Mouse (Mus musculus) forelimb bud, embryonic 11.5 days (tissue): Measurements from ENCODE around the gene Atxn7l1.

Experiments used
- DNase-seq: peaks from one replicate; pipeline ENCODE4 v3.0.0-alpha.2; 2012; ENCODE audit warnings: low read depth, low spot score

Gene Atxn7l1

DNA sequence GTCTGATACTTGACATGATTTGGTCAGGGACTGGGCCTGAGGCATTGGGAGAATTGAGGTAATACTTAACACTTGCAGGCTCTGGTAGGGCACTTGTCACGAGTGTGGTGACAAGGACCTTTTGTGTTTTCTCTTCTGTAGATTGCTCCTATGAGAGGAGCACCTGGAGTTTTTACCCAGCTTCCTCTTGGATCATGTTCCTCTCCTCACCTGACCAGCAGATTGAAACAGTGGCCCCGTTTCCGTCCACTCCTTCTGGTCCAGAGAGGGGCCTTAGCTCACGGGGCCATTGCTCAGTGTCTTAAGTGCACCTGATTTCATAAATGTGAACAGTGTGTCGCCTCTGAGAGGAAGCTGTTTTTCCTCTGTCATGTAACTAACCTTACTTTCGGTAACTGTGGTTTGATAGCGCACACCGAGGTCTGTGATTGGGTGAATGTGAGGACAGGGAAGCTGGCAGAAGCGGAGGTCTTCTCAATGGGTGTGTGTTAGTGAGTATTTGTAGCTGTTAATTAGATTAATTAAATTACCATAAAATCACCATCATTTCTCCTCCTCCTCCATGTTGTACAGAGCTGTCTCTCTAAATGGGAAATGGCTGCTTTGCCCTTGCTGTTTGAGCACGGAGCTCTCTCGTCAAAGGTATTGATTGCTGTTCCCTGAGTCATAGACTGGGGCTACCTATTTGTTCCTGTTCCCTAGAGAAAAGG, 35.1 kb downstream of the Atxn7l1 start:
- no peak for DNase-seq

DNA sequence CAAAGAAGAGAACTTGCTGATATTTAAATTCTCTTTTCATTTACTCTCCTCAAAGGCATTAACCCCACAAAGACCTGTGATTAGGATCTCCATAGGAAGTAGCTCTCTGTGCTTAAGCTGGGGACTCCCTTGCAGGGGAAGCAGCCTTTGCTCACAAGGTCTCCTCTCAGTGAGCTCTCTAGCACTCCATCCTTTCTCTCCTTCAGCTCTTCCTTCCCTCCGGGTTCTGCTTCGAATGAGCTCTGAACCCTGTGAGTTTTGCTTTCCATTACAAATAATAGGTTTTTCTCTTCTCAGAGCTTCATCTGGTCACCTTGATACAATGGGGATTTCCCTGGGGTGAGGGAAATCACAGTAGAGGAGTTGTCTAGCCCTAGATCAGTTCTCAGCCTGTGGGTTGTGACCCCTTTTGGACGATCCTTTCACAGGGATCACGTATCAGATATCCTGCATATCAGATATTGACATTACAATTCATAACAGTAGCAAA, 35.7 kb downstream of the Atxn7l1 start:
- no peak for DNase-seq

DNA sequence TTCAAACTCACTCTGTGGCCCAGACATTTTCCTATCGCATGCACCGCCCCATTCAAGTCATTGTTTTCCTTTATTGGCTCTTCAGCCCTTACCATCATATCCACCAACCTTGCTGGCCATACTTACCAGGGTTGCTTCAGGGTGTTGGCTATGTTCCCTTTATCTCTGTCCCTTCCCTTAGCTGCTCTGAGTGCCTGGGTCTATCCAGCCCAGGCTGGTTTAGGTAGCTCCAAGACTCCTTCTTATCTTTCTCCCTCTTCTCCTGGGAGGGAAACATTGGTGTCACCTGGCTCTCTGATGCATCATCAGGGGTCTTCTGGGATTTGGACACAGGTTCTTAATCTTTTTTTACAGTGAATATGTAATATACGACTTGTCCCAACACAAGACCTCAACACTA, 36.6 kb downstream of the Atxn7l1 start:
- DNase-seq: no peak

DNA sequence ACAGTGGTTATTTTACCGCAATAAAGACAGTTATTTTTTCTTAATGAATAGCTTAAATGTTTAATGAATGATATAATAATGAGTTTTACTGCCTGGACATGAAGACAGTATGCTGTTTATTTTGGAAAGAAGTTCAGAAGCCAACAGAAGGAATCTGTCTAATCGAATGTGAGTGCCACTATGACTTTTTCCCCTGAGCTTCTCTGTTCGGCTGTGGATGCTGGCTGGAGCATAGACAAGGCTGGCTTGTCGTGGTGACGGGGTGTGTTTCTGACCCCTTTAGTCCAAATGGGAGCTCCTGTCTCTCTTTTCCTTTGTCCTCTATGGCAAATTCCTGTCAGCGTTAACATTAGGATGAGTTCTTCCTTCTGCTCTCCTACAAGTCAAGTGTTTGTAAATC, 37.6 kb downstream of the Atxn7l1 start:
- DNase-seq: no peak

DNA sequence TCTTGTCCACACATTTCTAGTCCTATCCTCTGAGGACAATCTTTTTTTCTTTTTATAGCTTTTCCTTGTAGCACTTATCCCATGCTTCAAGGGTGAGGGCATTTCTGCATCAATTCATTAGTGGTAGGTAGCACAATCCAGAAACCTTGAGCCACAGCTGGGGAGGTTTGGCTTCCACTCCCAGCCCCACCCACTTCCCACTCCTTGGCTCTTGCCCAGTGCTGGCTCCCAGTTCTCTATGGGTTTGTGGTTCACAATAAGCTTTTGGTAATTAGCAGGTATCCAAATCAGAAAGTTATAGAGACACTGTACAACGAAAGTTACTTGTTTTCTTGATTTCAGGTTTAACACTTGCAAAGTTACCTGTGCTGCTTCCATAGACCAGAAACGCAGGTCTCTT, 38.8 kb downstream of the Atxn7l1 start:
- no peak for DNase-seq

DNA sequence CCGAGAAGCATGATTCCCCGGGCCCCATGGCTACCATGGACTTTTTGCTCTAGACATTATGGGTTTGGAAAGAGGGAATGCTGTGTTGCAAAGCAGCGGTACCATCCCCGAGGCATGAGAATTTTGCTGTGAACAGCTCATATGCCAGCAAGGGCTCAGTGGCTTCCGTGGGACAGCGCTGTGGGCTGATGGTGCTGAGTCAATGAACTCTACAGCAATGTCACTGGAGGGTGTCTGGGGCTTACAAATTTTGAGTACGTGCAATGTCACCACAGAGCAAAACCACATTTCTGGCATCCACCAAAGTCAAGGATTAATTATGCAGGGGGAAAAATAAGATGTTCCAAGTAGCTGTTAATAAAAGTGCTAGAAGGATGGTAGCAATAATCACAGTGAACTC, 42.6 kb downstream of the Atxn7l1 start:
- DNase-seq: no peak

DNA sequence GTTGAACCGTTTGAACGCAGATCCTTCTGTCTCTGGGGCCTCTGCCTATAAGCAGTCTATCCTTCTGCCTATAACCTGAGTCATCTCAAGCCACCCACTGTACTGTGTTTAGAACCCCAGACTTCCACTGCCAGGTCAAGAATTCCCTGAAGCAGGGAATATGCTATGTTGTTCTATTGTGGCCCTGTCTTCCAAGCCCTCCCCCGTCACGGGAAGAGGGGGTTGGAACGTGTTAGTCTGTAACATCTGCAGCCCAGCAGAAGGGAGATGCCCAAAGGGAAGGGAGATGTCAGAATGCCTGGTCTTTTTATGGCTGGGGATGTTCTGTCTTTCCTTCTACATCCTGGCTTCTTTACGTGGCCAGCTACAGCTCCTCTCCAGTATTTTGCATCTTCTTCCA, 43.1 kb downstream of the Atxn7l1 start:
- DNase-seq: no peak

DNA sequence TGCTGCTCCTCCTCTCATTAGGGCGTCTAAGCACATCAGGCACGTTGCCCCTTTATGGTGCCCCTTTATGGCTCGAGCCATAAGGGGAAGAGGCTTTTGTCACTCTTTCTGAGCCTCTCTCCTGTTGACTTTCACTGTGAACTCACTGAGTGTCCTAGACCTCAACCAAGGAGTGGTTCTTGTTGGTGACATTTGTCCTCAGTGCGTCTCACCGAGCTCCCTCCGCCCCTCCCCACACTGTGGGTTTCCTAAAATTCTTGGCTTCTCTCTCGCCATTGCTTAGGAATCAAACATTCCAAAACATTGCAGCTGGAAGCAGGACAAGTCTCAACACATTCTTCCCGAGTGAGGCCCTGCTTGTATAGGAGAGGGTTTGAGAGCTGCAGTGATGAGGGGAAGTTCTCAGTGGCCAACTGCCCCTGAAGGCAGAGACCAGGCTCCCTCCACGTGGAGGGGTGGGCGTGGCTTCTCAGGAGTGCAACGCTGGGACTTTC, 46.0 kb downstream of the Atxn7l1 start:
- DNase-seq: peak; percentile 28

DNA sequence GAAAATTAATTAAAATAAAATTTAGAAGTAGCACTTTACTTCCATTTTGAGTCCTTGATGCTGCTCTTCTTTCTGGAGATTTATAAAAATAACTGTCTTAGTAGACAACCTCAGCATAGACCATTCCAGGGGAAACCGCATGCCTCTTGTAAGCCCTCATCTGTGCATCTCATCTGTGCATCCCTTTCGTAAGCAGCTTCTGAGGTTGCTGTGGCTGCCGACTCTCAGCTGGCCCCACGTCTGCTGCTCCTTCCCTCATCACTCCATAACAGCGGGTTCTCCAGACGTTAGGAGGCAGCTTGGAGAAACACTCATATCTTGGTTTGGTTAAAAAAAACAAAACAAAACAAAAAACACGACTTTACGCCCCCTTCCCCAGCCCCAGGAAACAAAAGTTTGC, 47.7 kb downstream of the Atxn7l1 start:
- DNase-seq: no peak

DNA sequence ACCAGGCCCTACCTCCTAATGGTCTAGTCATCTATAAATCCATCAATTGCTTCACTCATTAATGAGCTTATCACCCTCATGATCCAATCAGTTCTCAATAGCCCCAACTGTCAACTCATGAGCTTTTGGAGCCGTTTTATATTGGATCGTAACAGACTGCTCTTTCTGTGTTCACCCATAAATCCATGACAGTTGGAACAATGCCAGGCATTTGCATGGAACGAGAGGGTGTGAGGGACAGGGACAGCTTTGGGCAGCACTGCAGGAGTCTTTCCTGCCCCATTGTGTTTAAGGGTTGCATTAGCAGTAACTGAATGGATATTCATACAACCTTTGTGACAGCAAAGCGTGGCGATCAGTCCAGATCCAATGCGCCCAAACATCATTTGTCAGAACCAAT, 49.8 kb downstream of the Atxn7l1 start:
- DNase-seq: no peak

DNA sequence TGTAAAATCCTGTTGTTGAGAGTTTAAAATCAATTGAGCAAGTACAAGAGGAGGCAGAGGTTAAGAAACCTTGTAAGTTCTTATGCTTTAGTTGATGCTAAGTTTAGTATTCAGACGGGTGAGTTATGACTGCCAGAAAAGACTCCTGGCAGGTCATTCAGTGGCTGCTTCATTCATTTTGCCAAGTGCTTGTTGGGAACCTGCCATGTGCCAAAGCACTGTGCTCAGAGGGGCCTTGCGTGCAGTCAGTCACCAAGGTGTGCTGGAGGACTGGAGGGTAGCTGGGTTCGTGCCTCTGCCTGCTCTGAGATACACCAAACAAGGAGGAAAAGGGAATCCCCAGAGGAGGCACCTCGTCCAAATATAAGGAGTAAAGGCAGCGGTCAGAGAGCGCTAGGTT, 50.3 kb downstream of the Atxn7l1 start:
- DNase-seq: no peak

DNA sequence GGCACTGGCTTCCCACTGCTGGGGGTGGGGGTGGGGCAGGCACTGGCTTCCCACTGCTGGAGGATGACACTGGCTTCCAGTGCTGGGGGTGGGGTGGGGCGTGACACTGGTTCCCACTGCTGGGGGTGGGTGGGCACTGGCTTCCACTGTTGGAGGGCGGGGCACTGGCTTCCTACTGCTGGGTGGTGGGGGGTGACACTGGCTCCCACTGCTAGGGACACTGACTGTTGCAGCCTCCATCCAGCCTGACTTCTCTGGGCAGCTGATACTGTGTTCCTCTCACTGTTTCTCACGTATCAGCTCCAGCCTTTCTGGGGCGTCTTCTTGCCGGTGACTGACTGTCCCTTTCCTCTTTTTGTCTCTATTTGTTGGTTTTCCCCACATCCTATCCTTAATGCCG, 53.6 kb downstream of the Atxn7l1 start:
- DNase-seq: no peak

DNA sequence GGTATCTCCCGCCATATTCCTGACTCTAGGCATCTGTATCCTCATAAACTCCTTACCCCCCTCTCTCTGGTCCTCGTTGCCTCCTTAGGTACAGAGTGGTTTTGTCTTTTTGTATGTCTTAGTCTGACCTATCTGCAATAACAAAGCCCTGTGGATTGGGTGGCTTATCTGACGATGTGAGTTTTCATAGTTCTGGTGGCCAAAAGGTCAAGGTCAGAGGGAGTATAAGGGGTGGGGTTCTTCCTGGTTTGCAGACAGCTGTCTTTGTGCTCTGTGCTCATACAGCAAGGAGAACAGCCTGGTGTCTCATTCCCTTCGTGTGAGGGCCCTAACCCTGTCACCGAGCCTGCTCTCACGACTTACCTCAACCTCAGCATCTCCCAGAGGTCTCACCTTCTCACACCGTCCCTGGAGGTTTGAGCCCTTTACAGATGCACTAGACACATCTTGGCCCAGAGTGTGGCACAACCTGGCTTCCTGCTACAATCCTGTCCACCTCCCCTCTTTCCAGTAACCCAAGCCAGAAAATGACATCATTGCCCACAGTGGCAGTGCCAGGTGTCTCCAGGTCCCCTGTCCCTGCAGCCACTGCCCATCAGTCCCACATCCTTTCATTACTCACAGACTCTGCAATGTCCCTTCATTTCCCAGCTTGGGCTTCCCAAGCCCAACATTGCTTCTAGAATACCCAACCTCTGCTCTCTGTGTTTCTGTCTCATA, 54.2 kb downstream of the Atxn7l1 start:
- DNase-seq: no peak

DNA sequence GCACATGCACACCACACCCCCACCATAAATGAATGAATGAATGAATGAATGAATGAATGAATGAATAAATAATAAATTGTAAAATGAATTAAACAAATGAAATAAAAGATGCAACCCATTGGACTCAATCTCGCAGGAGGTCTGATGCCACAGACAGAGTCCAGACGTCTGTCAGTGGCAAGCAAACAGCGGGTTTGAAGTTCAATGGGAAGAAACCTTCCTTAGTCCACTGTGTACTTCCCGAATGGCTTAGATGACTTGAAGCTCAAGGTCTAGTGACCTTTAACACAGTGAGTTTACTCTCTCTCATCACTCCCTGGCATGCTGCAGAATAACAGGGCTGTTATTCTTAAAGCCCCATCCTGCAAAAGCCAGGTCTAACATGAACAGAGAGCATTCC, 57.8 kb downstream of the Atxn7l1 start:
- DNase-seq: no peak

DNA sequence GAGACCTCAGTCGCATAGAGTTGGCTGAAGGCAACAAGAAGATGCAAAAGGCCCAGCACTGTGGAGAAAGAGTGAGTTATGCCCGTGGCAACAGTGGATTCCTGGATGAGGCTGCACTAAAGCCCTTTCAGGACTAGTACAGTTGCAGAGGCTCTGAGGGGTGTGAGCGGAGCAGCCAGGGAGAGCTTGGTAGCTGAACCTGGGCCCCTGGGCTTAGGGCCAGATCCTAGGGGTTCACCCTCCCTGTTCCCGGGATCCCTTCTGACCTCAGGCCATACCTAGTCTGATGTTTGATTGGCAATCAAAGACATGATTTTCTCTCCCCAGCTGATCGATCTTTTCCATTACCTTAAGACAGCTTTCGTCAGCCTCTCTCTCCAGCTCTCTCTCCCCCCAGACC, 58.8 kb downstream of the Atxn7l1 start:
- no peak for DNase-seq

DNA sequence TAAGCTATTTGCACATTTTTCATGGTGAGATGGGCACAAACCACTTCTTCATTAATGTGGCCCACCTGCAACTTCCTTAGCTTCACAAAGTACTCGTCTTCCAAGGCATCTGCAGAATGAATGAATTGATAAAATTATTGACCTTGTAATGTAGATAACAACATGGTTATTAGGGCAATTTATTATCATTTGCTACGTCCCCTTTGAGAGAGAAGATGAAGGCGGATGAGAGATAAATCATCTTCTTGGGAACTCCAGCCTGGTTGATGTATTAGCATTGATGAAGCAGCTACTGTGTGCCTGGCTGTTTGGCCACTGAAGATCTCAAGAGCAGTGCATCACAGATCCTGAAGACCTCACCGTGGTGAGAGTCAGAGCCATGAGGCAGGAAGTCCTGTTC, 63.4 kb downstream of the Atxn7l1 start:
- DNase-seq: no peak

DNA sequence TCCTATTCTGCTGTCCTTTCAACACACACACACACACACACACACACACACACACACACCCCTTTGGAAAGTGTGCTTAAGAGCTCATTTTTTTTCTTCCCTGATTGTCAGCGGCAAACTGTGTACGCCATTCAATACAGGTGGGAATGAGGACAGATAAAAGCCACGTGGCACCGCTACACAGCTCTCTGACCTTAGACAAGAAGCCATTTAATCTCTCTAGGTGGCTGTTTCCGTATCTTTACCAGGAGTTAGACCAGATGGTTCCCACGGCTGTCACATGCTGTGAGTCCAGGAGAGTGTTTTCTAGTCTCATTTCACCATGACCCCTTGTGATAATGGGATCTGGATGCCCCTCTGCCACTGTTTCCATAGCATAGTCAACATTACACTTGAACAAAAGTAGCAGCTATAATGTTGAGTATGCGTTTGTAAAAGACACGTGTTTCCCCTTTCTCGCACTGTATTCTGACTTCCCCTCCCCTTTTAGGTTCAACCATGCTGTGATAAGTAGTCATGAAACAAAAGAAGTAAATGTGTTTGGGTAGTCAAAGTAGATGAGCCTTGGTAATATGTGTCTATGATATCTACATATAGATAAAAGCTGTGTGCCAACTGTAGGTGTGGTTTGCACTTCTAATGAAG, 70.8 kb downstream of the Atxn7l1 start:
- no peak for DNase-seq

DNA sequence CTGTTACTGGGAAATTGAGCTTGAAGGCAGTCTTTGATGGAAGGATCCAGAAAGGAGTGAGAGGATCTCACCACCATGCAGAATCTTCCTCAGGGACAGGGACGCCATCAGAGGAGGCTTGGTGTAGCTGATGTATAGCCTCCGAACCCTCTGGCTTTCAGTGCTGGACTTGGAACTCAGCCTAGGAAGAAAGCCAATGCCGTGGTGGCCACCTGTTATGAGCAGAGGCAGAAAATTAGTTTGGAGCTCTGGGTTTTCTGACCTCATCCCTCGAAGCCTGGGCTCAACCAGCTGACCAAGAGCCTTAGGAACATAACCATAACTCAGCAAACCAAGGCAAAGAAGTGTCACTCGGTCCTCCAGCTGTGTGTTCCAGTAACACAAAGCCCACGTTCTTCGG, 71.9 kb downstream of the Atxn7l1 start:
- DNase-seq: no peak

DNA sequence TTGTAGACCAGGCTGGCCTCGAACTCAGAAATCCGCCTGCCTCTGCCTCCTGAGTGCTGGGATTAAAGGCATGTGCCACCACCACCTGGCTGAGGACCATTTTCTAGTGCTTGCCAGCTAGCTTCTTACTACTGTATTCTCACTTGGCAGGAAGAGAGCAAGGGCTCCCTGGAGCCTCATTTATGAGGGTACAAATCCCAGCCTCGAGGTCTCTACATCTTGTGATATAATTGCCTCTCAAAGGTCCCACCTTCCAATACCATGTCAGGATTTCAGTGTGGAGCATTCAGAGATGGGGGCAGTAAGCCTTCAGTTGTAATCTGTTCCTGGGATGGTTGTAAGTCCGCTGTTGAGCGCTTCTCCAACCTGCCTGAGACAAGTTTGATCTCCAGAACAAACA, 72.6 kb downstream of the Atxn7l1 start:
- DNase-seq: no peak

DNA sequence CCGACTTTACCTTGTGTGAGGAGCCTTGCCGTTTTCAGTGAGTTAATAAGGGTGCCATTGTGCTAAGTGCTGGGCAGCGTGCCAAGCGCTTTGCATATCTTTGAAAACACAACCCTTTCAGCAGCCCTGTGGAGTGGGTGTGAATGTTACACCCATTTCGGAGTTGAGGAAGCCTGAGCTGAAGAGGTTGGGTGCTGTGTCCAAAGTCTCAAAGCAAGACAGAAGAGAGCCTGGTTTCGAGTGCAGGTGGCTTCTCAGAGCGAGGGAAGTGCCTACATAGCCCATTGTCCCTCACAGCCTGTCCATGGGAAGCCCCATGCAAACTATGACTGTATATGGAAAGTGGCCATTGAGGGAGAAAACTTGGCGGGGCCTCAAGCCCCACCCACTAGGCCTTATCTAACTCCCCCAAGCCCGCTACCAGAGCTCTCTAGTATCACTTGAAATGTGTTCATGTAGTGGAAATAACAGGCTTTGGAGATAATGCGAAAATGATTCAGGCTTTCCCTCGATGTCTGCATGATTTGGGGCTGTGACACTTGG, 73.1 kb downstream of the Atxn7l1 start:
- DNase-seq: no peak

DNA sequence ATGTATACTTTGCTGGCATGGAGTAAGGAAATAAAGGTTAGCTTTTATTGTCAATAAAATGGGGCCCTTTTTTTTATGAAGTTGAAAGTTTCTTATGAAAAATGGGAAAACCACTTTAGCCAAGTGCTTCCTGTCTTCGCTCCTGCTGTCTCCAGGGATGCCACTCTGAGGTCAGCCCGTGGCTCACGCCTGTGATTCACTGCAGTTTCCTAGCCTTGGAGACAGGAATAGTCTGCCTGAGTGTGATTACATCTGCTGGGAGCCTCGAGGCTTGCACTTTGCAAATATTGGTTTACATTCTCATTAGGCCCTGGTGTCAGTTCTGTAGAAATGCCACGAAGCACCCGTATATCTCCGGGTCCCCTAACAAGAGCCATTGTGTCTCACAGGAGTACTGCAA, 74.7 kb downstream of the Atxn7l1 start:
- no peak for DNase-seq

DNA sequence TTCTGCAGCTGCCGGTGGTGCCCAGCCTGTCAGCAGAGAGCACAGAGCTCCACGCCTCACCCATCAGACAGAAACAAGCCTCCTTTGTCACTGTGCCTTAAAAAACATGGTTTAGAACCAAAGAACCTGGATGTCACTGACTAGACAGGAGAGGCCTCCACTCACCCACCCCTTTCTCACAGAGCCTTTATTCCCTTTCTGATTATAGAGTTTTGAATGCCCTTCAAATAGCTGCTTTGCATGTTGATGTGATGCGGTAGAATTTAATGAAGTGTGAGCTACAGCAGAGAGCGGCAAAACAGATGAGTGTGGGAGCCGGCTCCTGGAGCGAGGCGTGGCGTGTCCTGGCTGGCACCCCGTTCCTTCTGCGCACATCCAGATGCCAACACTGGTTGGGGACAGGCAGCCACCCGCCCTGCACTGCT, 77.6 kb downstream of the Atxn7l1 start:
- no peak for DNase-seq
